Mouse (Mus musculus) kidney, adult 2 months (tissue): ENCODE results near the gene Znhit1. TPM values are rescaled to one million over a fixed set of nuclear protein-coding genes. Genes with fewer than 3 reads are reported as not detected.

Experiments
- DNase-seq: peaks from one replicate; pipeline ENCODE4 v3.0.0; 2021
- H3K27ac ChIP-seq: fragments of 200-500 bp; 2 replicates; pipeline ENCODE4 v1.5.1; 2012; ENCODE audit warnings: low read depth, low read length, control low read depth, inconsistent platforms; ENCODE audit not compliant: insufficient read depth
- H3K27me3 ChIP-seq: fragments of 200-500 bp; replicated peaks from 2 replicates; pipeline ENCODE4 v1.6.1; 2012; ENCODE audit warnings: mild to moderate bottlenecking, moderate library complexity, low read length, inconsistent platforms; ENCODE audit not compliant: control insufficient read depth, insufficient read depth
- H3K36me3 ChIP-seq: fragments of 200-500 bp; 2 replicates; pipeline ENCODE4 v1.6.1; 2012; ENCODE audit warnings: mild to moderate bottlenecking, moderate library complexity, low read length, inconsistent platforms; ENCODE audit not compliant: control insufficient read depth, insufficient read depth
- H3K4me1 ChIP-seq: fragments of 200-500 bp; 2 replicates; pipeline ENCODE4 v1.6.1; 2011; ENCODE audit warnings: low read length; ENCODE audit not compliant: control insufficient read depth, insufficient read depth
- H3K4me3 ChIP-seq: fragments of 200-500 bp; 2 replicates; pipeline ENCODE4 v1.5.1; 2011; ENCODE audit warnings: mild to moderate bottlenecking, low read depth, low read length, control low read depth; ENCODE audit not compliant: insufficient read depth
- CTCF ChIP-seq: fragments of 200-500 bp; conservative IDR thresholded peaks from 2 replicates; pipeline ENCODE4 v1.5.1; 2011; ENCODE audit warnings: low read depth, mild to moderate bottlenecking, control low read depth, low read length, moderate library complexity, mixed read lengths; ENCODE audit not compliant: insufficient read depth, insufficient read length
- POLR2A ChIP-seq: fragments of 200-500 bp; IDR thresholded peaks from one replicate; pipeline ENCODE4 v1.6.1; 2011; ENCODE audit warnings: low read depth, low read length, control low read depth
- WGBS: fragments of 180-500 bp; shearing (Covaris S2); methylation state at CpG from one replicate; pipeline ENCODE4 v1.1.7; 2018; 5-methylcytosine and 5-hydroxymethylcytosine counted together
- polyA plus RNA-seq: library from polyadenylated mRNA; depleted of rRNA; stranded (reverse); fragments of >200 nt; gene quantifications from 2 replicates; pipeline ENCODE4 v1.2.3, GENCODE M21; 2012

The Znhit1 gene
- polyA plus RNA-seq, 1 experiment: 99.7 TPM

DNA sequence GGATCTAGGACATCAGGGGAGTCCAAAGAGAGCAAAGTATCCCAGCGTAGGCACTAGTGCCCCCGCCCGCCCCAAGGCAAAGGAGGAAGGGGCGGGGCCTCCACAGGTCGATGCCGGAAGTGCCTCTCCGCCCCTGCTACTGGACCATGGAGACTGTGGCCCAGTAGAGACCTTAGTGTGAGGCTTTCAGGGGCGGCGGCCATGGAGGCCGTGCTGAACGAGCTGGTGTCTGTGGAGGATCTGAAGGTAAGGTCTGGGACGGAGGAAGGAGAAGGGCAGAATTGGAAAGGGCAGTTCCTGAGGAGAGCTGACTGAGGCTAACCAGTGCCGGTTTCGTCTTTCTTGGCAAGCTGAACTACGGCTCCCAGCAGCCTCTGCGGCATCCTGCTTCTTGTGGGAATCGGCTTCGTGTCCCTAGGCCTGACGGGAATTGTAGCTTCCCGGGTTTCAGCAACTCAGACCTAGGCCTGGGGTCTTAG lies 25.8 kb downstream of the Znhit1 start:
- Histone ChIP-seq H3K4me3 (peak overlapping the region; percentile 66), H3K36me3 (no peaks in the 10 kb centered on the region; the same call in 1 of the 2 replicates), H3K27me3 (no peaks in the 10 kb centered on the region), H3K4me1 (peaks cover 48% of the 10 kb centered on the region), H3K27ac (peak overlapping the region; percentile 92)
- peak; percentile 96 for DNase-seq
- WGBS: under 1% methylated on average over 20 of the region's 20 CpGs
- TF ChIP-seq POLR2A (no peak), CTCF (0 out of 2 replicates have a peak, but pooled peaks have one; percentile 3)

DNA sequence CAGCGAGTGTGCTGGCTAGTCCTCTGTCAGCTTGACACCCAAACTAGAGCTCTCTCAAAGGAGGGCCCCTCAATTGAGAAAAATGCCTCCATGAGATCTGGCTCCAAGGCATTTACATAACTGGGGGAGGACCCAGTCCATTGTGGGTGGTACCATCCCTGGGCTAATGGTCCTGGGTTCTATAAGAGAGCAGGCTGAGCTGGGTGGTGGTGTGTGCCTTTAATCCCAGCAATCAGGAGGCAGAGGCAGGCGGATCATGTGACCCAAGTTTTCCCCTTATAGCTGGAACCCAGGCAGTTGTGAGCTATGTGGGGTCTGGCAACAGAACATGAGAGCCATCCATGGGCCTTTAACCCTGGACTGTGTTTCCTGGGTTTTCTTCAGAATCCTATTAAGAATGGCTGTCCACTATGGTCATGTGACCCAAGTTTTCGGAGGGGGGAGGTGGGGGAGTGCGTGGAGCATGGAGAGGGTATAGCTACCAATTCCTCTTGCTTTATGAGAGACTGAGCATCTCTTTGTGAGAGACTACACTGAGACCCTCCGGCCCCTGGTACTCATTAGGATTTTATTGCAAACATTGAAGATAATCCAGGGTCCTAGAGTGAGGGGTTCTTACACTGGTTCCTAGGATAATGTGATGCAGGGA lies 26.4 kb downstream of the Znhit1 start:
- TF ChIP-seq CTCF: no peak
- no peak for TF ChIP-seq POLR2A

DNA sequence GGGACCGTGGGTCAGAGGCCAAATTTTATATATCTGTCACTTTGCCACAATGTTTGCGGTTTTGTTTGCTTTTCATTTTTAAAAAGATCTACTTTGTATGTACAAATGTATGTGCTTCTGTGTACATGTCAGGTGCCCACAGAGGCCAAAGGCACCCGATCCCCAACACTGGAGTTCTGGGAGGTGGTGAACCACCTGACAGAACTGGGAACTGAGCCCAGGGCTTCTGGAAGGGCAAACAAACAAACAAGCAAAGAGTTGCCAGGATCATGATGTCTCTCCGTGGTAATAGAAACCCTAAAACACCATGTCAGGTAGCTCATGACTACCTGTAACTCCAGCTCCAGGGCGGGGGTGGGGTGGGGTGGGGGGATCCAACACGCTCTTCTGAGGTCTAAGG lies 27.8 kb downstream of the Znhit1 start:
- Histone ChIP-seq H3K27me3 (no peaks in the 10 kb centered on the region), H3K4me1 (peaks cover 39% of the 10 kb centered on the region), H3K36me3 (no peaks in the 10 kb centered on the region; the same call in 1 of the 2 replicates), H3K4me3 (no peak overlapping the region), H3K27ac (0 out of 2 replicates have a peak overlapping the region, but pooled peaks have one; percentile 13)
- no peak for TF ChIP-seq POLR2A
- no peak for TF ChIP-seq CTCF
- DNase-seq: peak; percentile 87
- 64% methylated on average over 6 of the region's 6 CpGs for WGBS

More for the DNA sequence above, 26.4 kb downstream of the Znhit1 start:
- Histone ChIP-seq H3K27me3 (no peaks in the 10 kb centered on the region), H3K4me1 (peaks cover 47% of the 10 kb centered on the region), H3K27ac (peak overlapping the region; percentile 92), H3K4me3 (peak overlapping the region; percentile 66), H3K36me3 (no peaks in the 10 kb centered on the region; the same call in 1 of the 2 replicates)
- WGBS: 26% methylated on average over 5 of the region's 5 CpGs
- peak; percentile 23 for DNase-seq

DNA sequence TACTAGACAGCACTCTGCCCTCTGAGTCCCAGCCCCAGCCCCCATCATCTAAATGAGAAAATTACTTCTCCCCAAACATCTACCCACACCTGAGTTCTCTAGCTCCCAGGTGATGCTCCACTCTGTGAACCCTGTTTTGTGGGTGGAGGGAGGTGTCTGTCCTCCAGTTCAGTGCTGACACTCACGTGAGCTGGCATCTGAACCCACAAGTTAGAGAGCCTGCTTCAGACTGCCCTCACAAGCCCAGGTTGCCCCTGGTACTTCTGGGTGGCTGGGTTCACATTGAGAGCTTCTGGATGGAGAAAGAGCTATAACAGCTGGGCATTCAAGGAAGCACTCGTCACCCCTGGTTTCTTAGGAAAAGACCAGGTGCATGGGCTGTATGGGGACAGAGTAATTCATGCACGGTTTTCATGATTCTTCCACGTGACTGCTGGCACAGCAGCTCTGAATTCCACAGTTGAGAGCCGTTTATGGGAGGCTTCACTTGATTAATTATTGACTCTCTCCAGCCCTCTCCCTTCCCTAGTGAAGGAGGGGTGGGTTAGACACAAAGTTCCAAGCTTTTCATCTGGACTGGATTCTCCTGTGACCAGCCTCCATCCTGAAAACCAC lies 28.7 kb downstream of the Znhit1 start:
- H3K27ac ChIP-seq: peak overlapping the region; percentile 97
- peaks cover 34% of the 10 kb centered on the region for H3K4me1 ChIP-seq
- 20% methylated on average over 5 of the region's 5 CpGs for WGBS
- no peak overlapping the region for H3K4me3 ChIP-seq
- no peaks in the 10 kb centered on the region for H3K27me3 ChIP-seq
- peak; percentile 94 for DNase-seq
- no peaks in the 10 kb centered on the region; the same call in 1 of the 2 replicates for H3K36me3 ChIP-seq
- no peak for TF ChIP-seq CTCF
- no peak for TF ChIP-seq POLR2A

- Histone ChIP-seq H3K4me3 (no peak overlapping the region), H3K4me1 (peaks cover 31% of the 10 kb centered on the region), H3K27ac (peak overlapping the region; percentile 39; the same call in 1 of the 2 replicates), H3K27me3 (no peaks in the 10 kb centered on the region), H3K36me3 (no peaks in the 10 kb centered on the region)
- 66% methylated on average over 1 of the region's 1 CpGs for WGBS
- no peak for DNase-seq
- TF ChIP-seq CTCF (no peak), POLR2A (no peak)
Observed at GRCm38 (mm10) chr5:136957250-136957649, 30.6 kb downstream of the Znhit1 start.

- H3K27ac ChIP-seq: no peak overlapping the region
- H3K36me3 ChIP-seq: no peaks in the 10 kb centered on the region
- TF ChIP-seq CTCF (no peak), POLR2A (no peak)
- 59% methylated on average over 4 of the region's 4 CpGs for WGBS
- no peak overlapping the region for H3K4me3 ChIP-seq
- DNase-seq: peak; percentile 46
- H3K4me1 ChIP-seq: peaks cover 21% of the 10 kb centered on the region
- no peaks in the 10 kb centered on the region for H3K27me3 ChIP-seq
Observed at GRCm38 (mm10) chr5:136955622-136956021, 32.2 kb downstream of the Znhit1 start.

DNA sequence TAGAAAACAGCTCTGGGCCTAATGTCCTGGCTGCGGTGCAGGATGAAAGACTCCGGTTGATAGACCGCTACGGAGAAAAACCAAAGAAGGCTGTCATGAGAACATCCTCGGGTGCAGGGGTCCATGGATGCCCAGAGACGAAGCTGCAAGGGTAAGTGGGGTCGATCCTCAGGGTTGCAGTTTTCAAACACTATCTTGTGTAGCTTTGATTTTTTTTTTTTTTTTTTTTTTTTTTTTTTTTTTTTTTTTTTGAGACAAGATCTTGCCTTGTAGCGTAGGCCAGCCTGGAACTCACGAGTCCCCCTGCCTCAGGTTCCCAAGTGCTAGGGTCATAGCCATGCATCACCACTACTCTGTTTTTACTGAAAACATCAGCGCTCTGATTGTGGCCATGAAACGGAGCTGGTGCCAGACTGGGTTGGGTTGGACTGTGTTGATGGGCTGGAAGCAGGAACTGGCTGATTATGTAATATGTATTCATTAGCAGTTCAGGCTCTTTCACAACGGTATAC lies 34.3 kb downstream of the Znhit1 start:
- peak; percentile 72 for DNase-seq
- peak overlapping the region; percentile 85 for H3K27ac ChIP-seq
- H3K4me1 ChIP-seq: peaks cover 13% of the 10 kb centered on the region
- WGBS: under 1% methylated on average over 12 of the region's 12 CpGs
- H3K4me3 ChIP-seq: peak overlapping the region; percentile 91
- no peaks in the 10 kb centered on the region for H3K27me3 ChIP-seq
- no peaks in the 10 kb centered on the region for H3K36me3 ChIP-seq
- TF ChIP-seq POLR2A (no peak), CTCF (no peak)
